Mouse (Mus musculus): ENCODE data around the gene Nrf1. TPM values are rescaled to one million over a fixed set of nuclear protein-coding genes. Genes with fewer than 3 reads are reported as not detected.
A peak's percentile ranks its signal among the peaks of the same experiment; 100 is the strongest.

Gene Nrf1
- polyA plus RNA-seq, 1 experiment from 2014 or later: 69.9 TPM

- no peaks in the 10 kb centered on the region for H3K27me3 ChIP-seq (ENCODE audit: control insufficient read depth, insufficient read depth, low read length)
- H3K36me3 ChIP-seq (ENCODE audit: control insufficient read depth, insufficient read depth, low read length): no peaks in the 10 kb centered on the region
- H3K9me3 ChIP-seq (ENCODE audit: control insufficient read depth, low read length): no peaks in the 10 kb centered on the region
- no peak overlapping the region for H3K4me3 ChIP-seq (ENCODE audit: low read depth, low read length)
- no peak overlapping the region for H3K9ac ChIP-seq (ENCODE audit: low read depth, low read length)
- H3K4me2 ChIP-seq (replicated peaks; ENCODE audit: low read depth, low read length): no peak overlapping the region
- WGBS: 80% methylated on average over 4 of the region's 4 CpGs
- H3K27ac ChIP-seq (ENCODE audit: low read depth, low read length): no peak overlapping the region
- no peaks in the 10 kb centered on the region for H3K4me1 ChIP-seq (replicated peaks; ENCODE audit: control insufficient read depth, insufficient read depth, low read length)
- DNase-seq (ENCODE audit: low spot score): no peak
- ATAC-seq (ENCODE audit: low FRiP score): no peak
Observed at GRCm38 (mm10) chr6:30160408-30160807, 112.6 kb downstream of the Nrf1 start.

- WGBS: 79% methylated on average over 2 of the region's 2 CpGs
- no peak for DNase-seq (ENCODE audit: low spot score)
- Histone ChIP-seq H3K4me2 (replicated peaks; ENCODE audit: low read depth, low read length) (no peak overlapping the region), H3K27ac (ENCODE audit: low read depth, low read length) (no peak overlapping the region), H3K4me1 (replicated peaks; ENCODE audit: control insufficient read depth, insufficient read depth, low read length) (no peaks in the 10 kb centered on the region), H3K9ac (ENCODE audit: low read depth, low read length) (no peak overlapping the region), H3K4me3 (ENCODE audit: low read depth, low read length) (no peak overlapping the region), H3K9me3 (ENCODE audit: control insufficient read depth, low read length) (no peaks in the 10 kb centered on the region), H3K27me3 (ENCODE audit: control insufficient read depth, insufficient read depth, low read length) (no peaks in the 10 kb centered on the region), H3K36me3 (ENCODE audit: control insufficient read depth, insufficient read depth, low read length) (no peaks in the 10 kb centered on the region)
- no peak for ATAC-seq (ENCODE audit: low FRiP score)
Observed at GRCm38 (mm10) chr6:30161618-30162017, 113.8 kb downstream of the Nrf1 start.

- ATAC-seq (ENCODE audit: low FRiP score): no peak
- Histone ChIP-seq H3K4me2 (replicated peaks; ENCODE audit: low read depth, low read length) (no peak overlapping the region), H3K36me3 (ENCODE audit: control insufficient read depth, insufficient read depth, low read length) (no peaks in the 10 kb centered on the region), H3K4me1 (replicated peaks; ENCODE audit: control insufficient read depth, insufficient read depth, low read length) (no peaks in the 10 kb centered on the region), H3K9ac (ENCODE audit: low read depth, low read length) (no peak overlapping the region), H3K27ac (ENCODE audit: low read depth, low read length) (no peak overlapping the region), H3K9me3 (ENCODE audit: control insufficient read depth, low read length) (no peaks in the 10 kb centered on the region), H3K4me3 (ENCODE audit: low read depth, low read length) (no peak overlapping the region), H3K27me3 (ENCODE audit: control insufficient read depth, insufficient read depth, low read length) (no peaks in the 10 kb centered on the region)
- 55% methylated on average over 7 of the region's 7 CpGs for WGBS
- DNase-seq (ENCODE audit: low spot score): no peak
Observed at GRCm38 (mm10) chr6:30162091-30162490, 114.3 kb downstream of the Nrf1 start.

DNA sequence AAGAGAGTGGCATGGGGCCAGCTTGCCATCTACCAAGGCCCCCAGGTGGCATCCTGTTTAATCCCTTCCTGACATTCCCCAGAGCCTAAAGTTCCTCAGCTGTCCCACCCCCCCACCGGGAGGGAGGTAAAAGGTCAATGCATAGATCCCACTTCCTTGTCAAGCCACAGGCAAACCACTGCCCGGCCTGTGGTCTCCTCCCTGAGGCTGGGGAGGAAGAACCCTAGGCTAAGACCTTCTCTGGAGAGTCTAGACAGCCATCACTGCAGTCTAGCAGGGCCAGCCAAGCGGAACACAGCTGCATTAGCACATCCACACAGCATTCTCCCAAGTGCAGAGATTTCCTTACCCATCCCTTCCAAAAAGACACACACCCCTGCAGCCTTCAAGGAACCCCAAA lies 118.6 kb downstream of the Nrf1 start:
- H3K9me3 ChIP-seq (ENCODE audit: control insufficient read depth, low read length): no peaks in the 10 kb centered on the region
- H3K4me1 ChIP-seq (replicated peaks; ENCODE audit: control insufficient read depth, insufficient read depth, low read length): no peaks in the 10 kb centered on the region; the same call in 1 of the 2 replicates
- H3K27ac ChIP-seq (ENCODE audit: low read depth, low read length): no peak overlapping the region
- no peak overlapping the region for H3K4me2 ChIP-seq (replicated peaks; ENCODE audit: low read depth, low read length)
- no peak overlapping the region for H3K9ac ChIP-seq (ENCODE audit: low read depth, low read length)
- H3K36me3 ChIP-seq (ENCODE audit: control insufficient read depth, insufficient read depth, low read length): no peaks in the 10 kb centered on the region
- DNase-seq (ENCODE audit: low spot score): no peak
- peaks cover 21% of the 10 kb centered on the region for H3K27me3 ChIP-seq (ENCODE audit: control insufficient read depth, insufficient read depth, low read length)
- ATAC-seq (ENCODE audit: low FRiP score): no peak
- no peak overlapping the region for H3K4me3 ChIP-seq (ENCODE audit: low read depth, low read length)
- WGBS: 61% methylated on average over 3 of the region's 3 CpGs

DNA sequence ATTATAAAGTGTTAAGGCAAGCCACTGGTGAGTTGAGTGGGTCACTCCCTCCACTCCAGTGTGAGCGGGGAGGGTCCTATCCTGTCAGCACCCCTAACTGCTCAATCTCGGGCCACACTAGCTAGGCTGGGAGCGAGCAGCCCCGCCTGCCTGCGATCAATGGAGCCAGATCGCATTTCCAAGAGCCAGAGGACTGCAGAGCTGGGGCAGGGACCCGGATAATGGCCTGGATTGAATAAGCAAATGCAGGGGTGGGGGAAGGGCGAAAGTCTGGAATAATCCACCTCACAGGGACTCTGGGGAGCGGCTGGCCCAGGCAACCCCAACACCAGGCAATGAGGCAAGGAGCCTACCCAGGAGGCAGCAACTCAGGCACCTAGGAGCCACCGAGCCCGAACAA lies 119.4 kb downstream of the Nrf1 start:
- Histone ChIP-seq H3K27me3 (ENCODE audit: control insufficient read depth, insufficient read depth, low read length) (peaks cover 30% of the 10 kb centered on the region), H3K9ac (ENCODE audit: low read depth, low read length) (no peak overlapping the region), H3K9me3 (ENCODE audit: control insufficient read depth, low read length) (no peaks in the 10 kb centered on the region), H3K27ac (ENCODE audit: low read depth, low read length) (no peak overlapping the region), H3K36me3 (ENCODE audit: control insufficient read depth, insufficient read depth, low read length) (no peaks in the 10 kb centered on the region), H3K4me1 (replicated peaks; ENCODE audit: control insufficient read depth, insufficient read depth, low read length) (no peaks in the 10 kb centered on the region; the same call in 1 of the 2 replicates), H3K4me3 (ENCODE audit: low read depth, low read length) (no peak overlapping the region), H3K4me2 (replicated peaks; ENCODE audit: low read depth, low read length) (no peak overlapping the region)
- ATAC-seq (ENCODE audit: low FRiP score): peak; percentile 61
- peak; percentile 61 for DNase-seq (ENCODE audit: low spot score)
- 16% methylated on average over 11 of the region's 11 CpGs for WGBS

- 95% methylated on average over 3 of the region's 3 CpGs for WGBS
- peaks cover 41% of the 10 kb centered on the region for H3K27me3 ChIP-seq (ENCODE audit: control insufficient read depth, insufficient read depth, low read length)
- no peak for ATAC-seq (ENCODE audit: low FRiP score)
- no peaks in the 10 kb centered on the region for H3K36me3 ChIP-seq (ENCODE audit: control insufficient read depth, insufficient read depth, low read length)
- H3K4me1 ChIP-seq (replicated peaks; ENCODE audit: control insufficient read depth, insufficient read depth, low read length): peaks cover 3% of the 10 kb centered on the region; the same call in 1 of the 2 replicates
- H3K4me2 ChIP-seq (replicated peaks; ENCODE audit: low read depth, low read length): no peak overlapping the region
- no peak for DNase-seq (ENCODE audit: low spot score)
- H3K27ac ChIP-seq (ENCODE audit: low read depth, low read length): no peak overlapping the region
- H3K9me3 ChIP-seq (ENCODE audit: control insufficient read depth, low read length): no peaks in the 10 kb centered on the region
- H3K4me3 ChIP-seq (ENCODE audit: low read depth, low read length): no peak overlapping the region
- no peak overlapping the region for H3K9ac ChIP-seq (ENCODE audit: low read depth, low read length)
Observed at GRCm38 (mm10) chr6:30168275-30168674, 120.5 kb downstream of the Nrf1 start.

DNA sequence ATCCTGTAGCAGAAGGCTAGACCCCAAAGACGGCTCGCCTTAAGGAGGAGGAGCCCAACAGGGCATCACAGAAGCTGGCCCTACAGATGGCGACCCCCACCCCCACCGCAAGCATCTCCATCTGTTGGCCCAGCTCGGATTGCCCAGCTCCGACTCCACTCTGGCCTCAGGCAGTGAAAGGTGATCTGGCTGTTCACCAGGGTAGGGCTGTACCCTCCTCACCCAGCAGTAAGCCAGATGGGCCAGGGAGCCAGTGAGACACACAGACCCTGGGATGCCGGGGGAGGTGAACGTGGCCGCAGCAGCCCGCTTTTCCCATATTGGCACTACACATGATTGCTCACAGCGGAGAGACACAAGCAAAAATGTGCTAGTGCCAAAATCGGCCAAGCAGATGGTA lies 121.4 kb downstream of the Nrf1 start:
- H3K9ac ChIP-seq (ENCODE audit: low read depth, low read length): no peak overlapping the region
- WGBS: 59% methylated on average over 12 of the region's 12 CpGs
- H3K27me3 ChIP-seq (ENCODE audit: control insufficient read depth, insufficient read depth, low read length): peaks cover 49% of the 10 kb centered on the region
- DNase-seq (ENCODE audit: low spot score) (no peak), ATAC-seq (ENCODE audit: low FRiP score) (no peak)
- no peak overlapping the region for H3K4me2 ChIP-seq (replicated peaks; ENCODE audit: low read depth, low read length)
- no peaks in the 10 kb centered on the region for H3K9me3 ChIP-seq (ENCODE audit: control insufficient read depth, low read length)
- H3K27ac ChIP-seq (ENCODE audit: low read depth, low read length): 0 out of 2 replicates have a peak overlapping the region, but pooled peaks have one; percentile 5
- peaks cover 6% of the 10 kb centered on the region; the same call in 1 of the 2 replicates for H3K4me1 ChIP-seq (replicated peaks; ENCODE audit: control insufficient read depth, insufficient read depth, low read length)
- H3K4me3 ChIP-seq (ENCODE audit: low read depth, low read length): no peak overlapping the region
- H3K36me3 ChIP-seq (ENCODE audit: control insufficient read depth, insufficient read depth, low read length): no peaks in the 10 kb centered on the region

DNA sequence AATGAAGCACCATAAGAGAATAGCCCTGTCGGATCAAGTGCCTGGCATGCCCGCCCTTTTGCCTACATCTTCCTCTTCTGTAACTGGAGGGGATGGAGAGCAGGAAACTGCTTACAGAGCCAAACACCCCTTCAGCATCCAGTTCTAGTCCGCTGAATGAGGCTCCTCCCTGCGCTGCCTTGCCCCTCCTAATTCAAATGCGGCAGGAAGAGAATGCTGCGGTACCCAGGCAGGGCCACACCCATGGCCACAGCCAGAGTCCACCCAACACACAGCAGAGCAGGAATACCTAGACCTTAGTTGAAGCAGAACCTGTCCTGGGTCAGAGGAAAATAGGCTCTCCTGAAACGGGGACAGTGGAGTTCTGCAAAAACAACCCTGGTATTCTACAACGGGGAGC lies 123.4 kb downstream of the Nrf1 start:
- Histone ChIP-seq H3K4me2 (replicated peaks; ENCODE audit: low read depth, low read length) (no peak overlapping the region), H3K9ac (ENCODE audit: low read depth, low read length) (no peak overlapping the region), H3K4me1 (replicated peaks; ENCODE audit: control insufficient read depth, insufficient read depth, low read length) (peaks cover 17% of the 10 kb centered on the region), H3K9me3 (ENCODE audit: control insufficient read depth, low read length) (no peaks in the 10 kb centered on the region), H3K36me3 (ENCODE audit: control insufficient read depth, insufficient read depth, low read length) (no peaks in the 10 kb centered on the region), H3K4me3 (ENCODE audit: low read depth, low read length) (no peak overlapping the region), H3K27me3 (ENCODE audit: control insufficient read depth, insufficient read depth, low read length) (peaks cover 70% of the 10 kb centered on the region), H3K27ac (ENCODE audit: low read depth, low read length) (no peak overlapping the region)
- DNase-seq (ENCODE audit: low spot score): no peak
- ATAC-seq (ENCODE audit: low FRiP score): no peak
- 15% methylated on average over 8 of the region's 8 CpGs for WGBS

- WGBS: 25% methylated on average over 10 of the region's 10 CpGs
- DNase-seq (ENCODE audit: low spot score) (peak; percentile 38), ATAC-seq (ENCODE audit: low FRiP score) (no peak)
- H3K4me1 ChIP-seq (replicated peaks; ENCODE audit: control insufficient read depth, insufficient read depth, low read length): peaks cover 17% of the 10 kb centered on the region
- no peak overlapping the region for H3K9ac ChIP-seq (ENCODE audit: low read depth, low read length)
- H3K36me3 ChIP-seq (ENCODE audit: control insufficient read depth, insufficient read depth, low read length): no peaks in the 10 kb centered on the region
- H3K27ac ChIP-seq (ENCODE audit: low read depth, low read length): no peak overlapping the region
- H3K4me2 ChIP-seq (replicated peaks; ENCODE audit: low read depth, low read length): no peak overlapping the region
- peak overlapping the region; percentile 27; the same call in 1 of the 2 replicates for H3K4me3 ChIP-seq (ENCODE audit: low read depth, low read length)
- no peaks in the 10 kb centered on the region for H3K9me3 ChIP-seq (ENCODE audit: control insufficient read depth, low read length)
- peaks cover 76% of the 10 kb centered on the region for H3K27me3 ChIP-seq (ENCODE audit: control insufficient read depth, insufficient read depth, low read length)
Observed at GRCm38 (mm10) chr6:30171967-30172366, 124.2 kb downstream of the Nrf1 start.

Measured in hindbrain, embryonic 11.5 days (tissue).